Mouse (Mus musculus) frontal cortex, postnatal 25 days (tissue): ENCODE measurements at regions not wholly inside any gene's neighbourhood (a gene's known extent, or its start where the extent isn't known, plus 50 kb on each side); places are given as distances from the start of the nearest gene placed in this dataset.

Experiments
- DNase-seq, 2 experiments: peaks; one replicate each; pipeline ENCODE4 v3.0.0; 2022; ENCODE audit warnings: low spot score in 2 of 2

DNA sequence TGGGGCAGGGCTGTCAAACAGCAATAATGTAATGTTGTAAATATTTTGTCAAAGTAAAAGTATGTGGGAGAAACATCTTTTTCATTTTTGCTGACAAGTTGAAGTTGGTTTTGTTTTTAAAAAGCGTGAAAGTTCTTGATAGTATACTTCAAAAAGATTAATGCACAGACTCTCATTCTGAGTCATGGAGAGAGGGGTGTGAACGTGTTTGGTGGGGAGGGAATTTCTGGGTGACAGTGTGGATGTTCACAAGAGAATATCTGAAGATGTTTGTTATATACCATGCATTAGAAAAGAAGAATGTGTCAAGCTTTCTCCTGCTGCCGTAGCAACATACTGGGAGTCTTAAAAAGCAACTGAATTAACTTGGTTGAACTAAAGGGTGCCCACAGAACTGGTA lies 57.0 kb downstream of the Rps29 start:
- DNase-seq = no peak

DNA sequence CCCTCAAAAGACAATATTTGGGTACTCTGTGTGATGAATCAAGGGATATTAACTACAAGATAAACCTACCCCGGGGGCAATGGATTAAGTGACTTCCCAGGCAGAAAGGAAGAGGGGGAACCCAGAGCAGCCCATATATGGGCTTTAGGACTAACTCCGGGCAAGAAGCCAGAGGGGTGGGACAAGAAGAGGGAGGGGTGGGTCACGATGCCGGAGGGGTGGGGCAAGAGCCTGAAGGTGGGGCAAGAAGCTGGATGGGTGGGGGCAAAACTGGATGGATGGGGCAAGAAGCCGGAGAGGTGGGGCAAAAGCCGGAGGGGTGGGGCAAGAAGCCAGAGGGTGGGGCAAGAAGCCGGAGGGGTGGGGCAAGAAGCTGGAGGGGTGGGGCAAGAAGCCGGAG lies 64.1 kb downstream of the Rps29 start:
- no peak for DNase-seq

DNA sequence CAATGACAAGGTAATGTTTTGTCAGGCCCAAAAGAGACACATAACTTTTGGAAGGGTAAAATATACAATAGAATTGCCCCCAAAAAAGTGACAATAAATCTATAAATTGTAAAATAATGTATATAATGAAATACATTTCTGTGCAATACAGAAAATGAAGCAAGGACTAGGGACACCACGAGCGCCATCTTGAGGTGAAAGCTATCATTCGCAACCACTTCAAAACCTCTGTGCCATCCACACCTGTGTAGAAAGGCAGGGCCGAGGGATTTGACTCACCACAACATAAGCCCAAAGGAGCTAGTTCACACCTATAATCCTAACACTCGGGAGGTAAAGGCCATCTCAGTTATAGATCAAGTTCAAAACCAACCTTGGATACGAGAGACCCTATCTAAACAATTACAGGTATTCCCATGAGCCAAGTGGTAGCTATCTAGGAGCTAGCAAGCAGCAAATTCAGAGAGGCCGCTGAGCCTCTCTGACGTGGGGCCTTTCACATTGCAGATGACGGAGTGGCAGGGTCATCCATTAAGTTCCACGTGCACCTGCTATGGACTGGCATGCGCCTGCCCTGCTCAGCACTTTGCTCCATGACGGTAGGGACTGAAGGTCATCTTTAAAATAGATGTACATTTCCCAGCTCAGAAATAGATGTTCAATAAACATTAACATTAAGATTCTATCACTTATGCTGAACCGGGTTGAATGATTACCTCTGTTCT lies 65.8 kb downstream of the Rps29 start:
- DNase-seq = peak in 1 of 2 experiments; percentile 10

DNA sequence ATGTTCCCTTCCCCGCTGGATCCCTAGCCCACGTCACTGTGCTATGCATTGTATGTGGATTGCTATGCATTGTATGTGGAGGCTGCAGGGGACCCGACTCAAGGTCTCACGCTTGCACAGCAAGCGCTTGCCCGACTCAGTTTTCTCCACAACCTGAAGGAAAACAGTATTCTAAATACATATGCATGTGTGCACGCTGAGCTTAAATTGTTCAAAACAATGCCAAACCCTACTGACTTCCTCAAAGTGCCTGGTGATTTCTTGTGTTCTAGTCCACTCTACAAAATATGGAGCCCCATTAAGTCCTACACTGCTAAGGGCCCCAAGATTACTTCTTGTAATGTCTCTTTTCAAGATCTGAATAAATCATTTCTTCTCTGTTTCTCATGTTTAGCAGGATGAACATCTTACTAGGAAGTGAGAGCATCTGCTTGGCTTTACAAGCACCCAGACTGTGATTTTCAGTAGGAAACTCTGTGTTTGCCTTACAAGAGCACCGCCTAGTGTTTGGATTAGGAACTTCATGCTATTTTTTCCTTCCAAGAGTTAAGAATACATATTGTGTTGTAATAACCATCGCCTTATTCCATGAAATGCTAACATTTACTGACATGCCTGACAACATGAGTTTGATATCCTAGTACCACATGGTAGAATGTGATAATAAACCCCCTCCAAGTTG lies 70.9 kb downstream of the Rps29 start:
- peak in 1 of 2 experiments; percentile 28 for DNase-seq

DNA sequence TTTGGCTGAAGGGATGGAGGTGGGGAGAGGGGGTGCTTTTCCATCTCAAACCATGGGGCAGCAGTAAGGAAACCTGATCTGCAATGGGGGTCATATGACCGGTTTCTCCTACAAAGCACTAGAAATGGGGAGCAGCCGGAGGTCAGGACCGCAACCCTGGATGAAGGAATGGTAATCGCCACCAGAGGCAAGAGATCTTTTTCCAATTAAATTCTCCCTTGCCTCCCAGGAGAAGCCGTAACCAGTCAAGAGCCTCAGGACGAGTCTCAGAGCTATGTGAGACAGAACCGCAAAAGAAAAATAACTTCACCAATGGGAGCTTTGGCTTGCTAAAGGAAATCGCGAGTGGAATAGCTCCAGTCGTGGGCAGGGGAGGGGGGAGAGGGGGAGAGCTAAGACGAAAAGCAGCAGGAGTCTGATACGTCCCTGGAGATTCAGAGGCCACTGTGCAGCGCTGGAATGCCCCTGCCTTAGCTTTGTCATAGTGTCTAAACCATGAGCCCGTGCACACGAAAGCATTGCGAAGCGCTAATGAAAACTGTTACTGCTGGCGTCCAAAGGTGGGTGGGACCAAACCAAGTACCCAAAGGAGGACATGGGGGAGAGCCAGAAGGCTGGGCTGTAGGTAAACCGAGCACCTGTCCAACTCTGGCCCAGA lies 73.3 kb downstream of the Rps29 start:
- no peak for DNase-seq

DNA sequence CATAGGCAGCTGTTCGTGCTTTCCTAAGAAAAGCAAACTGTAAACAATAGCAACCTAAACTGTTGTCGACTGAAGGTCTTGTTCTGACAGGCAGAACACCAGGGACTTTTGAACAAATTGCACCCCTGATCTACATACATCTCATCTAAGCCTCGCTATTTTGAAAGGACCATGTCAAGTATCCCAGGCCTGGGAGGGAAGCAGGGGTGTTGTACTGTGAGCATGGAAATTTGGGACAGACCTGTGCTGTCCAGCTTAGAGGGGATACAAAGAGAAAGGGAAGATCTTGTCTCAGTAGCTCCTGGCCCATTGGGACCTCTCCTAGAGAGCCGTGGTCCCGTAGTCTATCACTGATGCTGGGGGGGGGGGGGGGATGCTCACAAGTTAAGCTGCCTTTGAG lies 74.3 kb downstream of the Rps29 start:
- DNase-seq = no peak

DNA sequence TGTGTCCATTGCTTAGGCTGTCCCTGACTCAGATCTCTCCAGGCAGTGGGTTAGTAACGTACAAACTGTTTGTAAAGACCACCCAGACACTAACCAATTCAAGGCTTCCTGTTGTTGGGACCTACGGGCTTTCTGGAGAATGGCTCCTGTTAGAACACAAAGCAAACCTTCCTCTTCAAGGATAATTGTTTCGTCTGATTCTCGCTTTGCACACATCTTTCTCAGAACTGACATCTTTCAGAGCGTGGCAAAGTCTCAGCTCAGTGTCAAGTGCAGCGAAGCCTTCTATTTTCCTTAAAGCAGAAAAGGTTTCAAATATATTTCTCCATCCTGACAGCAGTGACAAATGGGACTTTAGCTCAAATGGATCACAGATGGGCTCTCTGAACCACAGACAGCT lies 76.9 kb downstream of the Rps29 start:
- no peak for DNase-seq

DNA sequence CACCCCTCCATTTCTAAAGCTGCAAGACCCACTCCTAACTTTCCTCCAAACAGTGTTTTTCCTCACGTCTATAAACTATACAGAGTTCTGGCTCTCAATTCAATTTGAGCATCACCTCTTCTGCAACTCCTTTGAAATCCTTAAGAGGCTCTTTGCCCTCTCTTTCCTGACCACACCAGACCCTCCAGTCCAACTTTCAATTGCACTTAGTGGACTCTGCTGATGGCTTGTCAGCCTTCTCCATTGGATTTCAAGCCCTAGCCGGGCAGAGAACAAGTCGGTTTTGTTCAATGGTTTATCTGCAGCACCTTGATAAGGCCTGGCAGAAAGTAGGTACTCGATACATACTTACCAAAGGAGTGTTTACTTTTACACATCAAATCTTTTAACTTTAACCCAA lies 119.4 kb downstream of the Rps29 start:
- no peak for DNase-seq

DNA sequence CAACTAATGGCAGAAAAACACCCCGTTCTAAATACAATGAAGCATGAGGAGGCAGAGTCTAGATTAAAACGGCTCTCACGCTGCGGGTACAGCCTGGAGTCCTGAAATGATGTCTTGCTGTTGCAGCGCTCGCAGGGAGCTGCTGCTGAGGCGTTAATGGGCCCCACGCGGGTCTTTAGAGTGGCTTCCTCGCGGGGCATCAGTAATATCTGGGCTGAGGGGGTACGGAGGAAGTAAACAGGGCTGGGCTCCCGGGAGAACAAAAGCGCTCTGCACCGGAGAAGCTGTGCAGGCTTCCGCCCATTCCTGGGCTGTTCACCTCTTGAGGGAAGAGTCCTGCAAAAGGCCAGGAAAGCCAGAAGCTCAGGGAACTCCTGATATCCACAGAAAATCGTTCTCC lies 135.4 kb downstream of the Rps29 start:
- DNase-seq = no peak

DNA sequence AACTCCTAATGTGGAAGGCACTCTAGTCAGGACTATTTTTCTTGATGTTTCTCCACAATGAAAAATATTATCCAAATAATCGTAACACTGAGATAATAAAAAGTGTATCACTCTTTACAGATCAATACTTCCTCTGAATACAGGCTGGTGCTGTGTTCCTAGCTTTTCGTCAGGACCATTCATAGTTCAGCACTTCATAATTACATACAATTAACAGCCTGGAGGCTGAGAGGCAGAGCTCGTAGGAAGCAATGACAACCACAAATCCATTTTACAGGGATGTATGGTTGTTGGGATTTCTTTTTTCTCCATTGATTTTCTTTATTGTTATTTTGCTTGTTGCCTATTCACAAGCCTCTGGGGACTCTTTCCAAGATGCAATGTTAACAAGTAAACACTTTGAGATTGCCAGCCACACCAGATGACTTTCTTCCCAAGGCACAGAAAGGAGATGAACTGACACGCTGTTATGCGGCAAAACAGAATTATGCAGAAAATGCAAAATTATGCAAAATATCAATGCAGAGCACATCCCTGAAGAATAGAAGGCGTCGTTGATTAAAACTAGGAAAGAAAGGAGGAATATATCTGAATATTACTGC lies 142.2 kb downstream of the Rps29 start:
- no peak for DNase-seq

DNA sequence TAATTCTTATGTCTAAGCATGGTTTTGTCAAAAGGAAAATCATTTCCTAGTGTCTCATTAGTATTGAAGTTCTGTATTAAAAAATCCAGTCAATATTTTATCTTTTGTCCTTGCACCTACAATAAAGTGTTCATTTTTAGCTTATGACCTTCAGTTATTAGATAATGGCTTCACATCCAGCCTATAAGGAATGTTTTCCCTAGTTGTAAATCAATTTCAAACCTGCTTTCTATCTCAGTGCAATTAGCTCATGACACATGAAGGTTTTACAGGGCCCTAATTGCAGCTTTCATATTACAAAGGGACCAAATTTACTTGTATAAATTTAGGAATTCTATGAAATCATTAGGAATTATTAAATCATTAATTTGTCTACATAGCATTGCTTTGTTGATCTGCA lies 153.8 kb downstream of the Rps29 start:
- no peak for DNase-seq

DNA sequence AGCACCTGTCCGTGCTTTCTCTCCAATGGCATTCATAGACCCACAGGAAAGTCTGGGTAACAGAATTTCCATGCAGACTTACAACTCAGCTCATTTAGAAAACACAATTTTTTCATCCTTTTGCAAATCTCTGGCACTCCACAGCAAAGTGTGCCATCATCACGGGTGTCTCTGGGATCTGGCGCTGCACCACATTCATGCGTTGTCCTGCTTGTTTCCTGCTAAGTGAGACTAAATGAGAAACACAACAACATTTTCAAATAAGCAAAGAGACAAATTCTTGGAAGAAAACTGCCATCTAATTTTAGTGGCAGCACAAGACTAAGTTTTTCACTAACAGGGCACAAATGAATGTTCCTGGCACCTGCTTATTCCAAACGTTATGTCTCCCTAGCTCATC lies 156.9 kb downstream of the Rps29 start:
- DNase-seq = no peak

DNA sequence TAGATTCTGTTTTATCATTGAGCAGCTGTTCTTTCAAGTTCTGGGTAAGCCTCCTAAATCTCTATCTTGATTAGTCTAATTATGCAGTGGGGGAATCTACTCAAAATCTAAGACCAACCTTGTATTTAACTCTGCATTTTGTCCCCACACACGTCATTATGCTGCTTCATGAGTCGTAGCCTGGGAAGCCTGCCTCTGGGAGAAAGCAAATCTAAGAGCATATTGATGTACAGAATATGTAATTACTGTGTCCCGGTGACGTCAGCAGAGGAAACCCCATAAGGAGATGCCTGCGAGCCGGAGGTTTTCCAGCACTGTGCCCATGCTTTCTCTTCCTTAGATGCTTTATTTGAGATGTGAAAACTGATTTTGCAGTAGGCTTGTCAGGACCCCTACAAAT lies 161.7 kb downstream of the Rps29 start:
- DNase-seq = peak; percentile 11 to 15

DNA sequence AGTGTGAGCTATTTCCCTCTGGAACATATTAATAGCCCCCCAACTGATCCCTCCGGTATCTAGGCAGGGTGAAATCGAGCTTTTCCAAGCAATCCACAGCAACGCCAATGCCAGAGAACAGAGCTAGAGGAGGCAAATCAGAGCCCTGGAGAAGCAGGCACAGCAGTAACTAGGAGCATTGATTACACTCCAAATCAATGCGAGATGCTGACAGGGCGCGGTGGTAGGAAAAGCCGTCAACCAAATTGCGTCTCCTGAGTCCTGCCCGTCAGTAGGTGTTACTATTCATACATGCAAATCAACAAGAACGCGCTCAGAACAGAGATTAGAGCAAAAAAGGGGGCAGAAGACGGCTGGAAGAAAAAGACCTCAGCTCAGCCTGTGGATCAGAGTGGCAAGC lies 162.2 kb downstream of the Rps29 start:
- DNase-seq = no peak

DNA sequence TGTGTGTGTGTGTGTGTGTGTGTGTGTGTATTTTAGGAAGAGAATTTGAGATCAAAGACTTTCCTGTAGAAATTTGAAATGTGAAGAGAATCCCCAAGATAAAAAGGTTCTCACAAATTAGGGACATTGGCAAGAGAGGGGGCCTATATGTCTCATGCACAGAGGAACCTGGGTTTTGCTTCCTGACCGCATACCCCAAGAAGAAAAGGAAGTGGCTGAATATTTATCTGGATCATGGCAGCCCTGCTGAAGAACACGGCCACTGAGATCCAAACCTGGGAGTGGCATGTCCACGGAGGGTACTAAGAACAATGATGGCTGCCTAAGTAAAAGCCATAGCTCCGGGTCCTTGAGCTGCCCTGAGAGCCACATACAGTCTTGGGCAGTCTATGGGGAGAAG lies 178.3 kb downstream of the Rps29 start:
- DNase-seq = no peak

DNA sequence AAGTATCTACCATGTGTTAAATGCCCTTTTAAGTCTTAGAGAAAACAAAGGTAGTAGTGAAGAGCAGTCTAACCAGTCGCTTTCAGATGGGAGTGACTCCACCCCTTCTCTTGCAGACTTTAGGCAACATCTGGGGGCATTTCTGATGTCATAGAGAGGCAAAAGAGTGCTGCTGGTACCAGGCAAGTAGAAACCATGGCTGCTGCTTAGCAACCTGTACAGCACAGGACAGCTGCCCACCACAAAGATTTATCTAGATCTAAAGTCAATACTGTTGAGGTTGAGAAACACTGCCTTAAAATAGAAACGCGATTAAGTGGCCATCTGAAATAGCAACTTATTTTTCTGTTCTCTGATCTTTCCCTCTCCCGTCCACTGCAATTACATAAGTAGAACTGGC lies 178.8 kb downstream of the Rps29 start:
- no peak for DNase-seq

DNA sequence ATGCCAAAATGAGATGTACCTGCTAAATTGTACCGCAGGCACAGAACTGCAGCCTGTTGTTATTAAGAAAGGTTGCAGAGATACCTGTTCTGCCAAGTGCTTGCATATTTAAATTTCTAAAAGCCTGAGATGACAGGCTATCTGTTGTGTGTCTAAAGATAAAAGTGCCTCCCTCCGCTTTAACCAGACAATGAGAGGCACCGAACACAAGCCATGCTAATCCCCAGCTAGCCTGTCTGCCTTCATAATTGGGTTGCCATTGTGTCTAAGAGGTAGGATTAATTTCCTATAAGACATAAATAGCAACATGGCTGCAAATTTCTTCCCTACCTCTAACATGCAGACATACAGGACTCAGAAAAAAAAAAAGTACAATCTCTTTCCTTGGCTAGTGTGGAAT lies 179.8 kb downstream of the Rps29 start:
- DNase-seq = no peak

DNA sequence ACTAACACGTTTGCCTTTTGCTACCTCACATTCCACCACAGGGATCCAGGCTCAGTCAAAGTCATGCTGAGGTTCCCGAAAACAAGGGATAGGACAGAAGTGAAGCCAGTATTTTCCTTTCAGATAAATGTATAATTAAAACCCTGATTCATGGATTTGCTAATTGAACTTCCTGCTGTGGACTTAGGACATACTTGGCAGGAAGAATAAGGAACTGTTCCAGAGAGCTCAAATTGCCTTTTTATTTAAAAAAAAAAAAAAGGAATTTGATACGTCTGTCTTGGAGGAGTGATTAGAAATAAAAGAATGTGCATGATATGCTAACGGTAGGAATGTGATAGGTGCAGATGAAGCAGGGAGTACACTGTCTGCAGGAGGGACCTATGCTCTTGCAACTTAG lies 181.7 kb downstream of the Rps29 start:
- no peak for DNase-seq

DNA sequence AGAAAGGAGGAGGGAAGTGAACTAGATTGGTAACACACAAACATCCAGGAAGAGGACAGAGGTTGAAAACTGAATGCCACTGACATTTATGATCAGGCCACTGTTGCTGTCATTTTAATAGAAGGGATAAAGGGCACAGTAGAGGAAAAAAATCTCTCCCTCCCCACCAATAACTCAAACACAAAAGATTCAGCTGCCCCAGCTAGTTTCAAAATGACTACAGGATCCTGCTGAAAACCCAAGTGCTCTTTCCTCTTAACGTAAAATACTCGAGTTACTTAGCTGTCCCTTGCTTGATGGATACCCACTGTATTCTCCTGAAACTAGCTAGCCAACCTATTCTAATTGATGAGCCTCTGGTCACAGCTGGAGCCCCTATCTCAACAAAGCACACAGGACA lies 211.7 kb downstream of the Rps29 start:
- no peak for DNase-seq

DNA sequence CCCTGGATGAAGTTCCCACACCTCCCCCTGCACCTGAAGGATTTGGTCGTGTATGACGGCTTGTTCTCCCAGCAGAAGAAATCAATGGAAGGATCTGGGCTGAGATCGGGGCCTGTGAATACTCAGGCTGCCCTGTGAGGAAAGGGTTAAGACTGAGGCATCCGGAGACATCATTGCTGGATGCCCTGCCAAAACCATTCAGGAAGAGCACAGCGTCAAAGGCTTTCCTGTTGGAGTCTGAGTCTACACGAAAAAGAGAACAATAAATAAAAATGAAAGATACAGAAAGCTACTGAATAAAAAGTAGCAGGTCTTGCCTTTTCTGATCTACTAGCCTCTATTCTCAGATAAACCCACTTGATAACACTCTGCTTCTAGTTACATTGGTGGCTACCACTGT lies 248.4 kb downstream of the Rps29 start:
- DNase-seq = no peak

DNA sequence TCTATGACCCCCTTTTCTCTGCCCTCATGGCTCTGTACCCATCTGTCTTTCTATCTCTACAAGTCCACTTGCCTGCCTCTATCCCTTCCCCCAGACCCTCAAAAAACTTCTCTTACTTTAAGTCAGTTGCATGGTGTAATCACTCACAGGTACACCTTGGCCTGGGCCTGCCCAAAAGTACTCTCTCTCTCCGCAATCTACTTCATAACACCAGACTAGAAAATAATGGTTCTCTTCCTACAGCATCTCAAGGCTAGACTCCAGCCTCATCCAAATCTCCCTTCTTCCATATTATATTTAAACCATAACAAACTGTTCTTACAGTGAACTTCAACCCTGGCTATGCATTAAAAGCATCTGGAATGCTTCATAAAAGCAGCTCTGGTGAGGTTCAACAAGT lies 254.2 kb downstream of the Rps29 start:
- no peak for DNase-seq

DNA sequence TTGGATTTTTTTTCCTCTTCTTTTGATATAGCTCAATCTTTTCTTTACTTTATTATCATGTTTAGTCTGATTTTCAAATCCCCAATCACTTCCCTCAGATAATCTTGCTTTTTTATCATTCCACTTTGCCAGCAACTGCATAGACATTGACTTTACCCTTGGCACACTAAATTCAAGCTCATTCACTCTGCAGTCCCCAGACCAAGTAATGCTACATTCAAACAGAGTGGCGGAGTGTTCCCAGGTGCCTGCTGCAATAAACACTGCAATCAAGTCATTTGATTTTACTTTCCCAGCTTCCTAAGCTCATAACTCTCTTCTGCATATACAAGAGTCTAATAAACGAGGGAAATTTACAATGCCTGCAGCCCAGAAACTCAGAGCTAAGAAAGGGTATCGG lies 269.8 kb downstream of the Rps29 start:
- no peak for DNase-seq

DNA sequence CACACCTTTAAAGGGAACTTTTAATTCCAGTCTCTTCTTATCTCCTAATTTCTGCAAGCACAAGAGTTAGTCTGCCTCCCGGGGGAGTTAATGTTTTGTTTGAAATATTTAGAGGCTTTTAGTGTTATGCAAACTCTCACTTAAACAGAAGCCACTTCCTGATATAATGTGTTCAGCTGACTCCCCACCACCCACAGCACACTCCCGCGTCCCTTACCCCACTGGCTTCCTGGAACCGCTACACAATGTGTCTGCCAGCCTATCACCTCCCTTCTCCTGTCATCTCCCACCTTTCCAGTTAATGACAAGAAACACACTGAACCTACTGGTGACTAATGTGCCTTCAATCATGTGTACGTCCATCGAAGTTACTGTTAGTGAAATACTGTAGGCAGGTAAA lies 276.5 kb downstream of the Rps29 start:
- DNase-seq = no peak
